Mouse (Mus musculus) lung, embryonic 16.5 days (tissue): ENCODE measurements around the gene Rarb. TPM values are rescaled to one million over a fixed set of nuclear protein-coding genes. Genes with fewer than 3 reads are reported as not detected.

Experiments
- ATAC-seq: fragments of 200-750 bp; cut with Nextera tagmentation; 2 replicates; pipeline ENCODE4 v1.8.0; 2017; ENCODE audit warnings: low read depth, mild to moderate bottlenecking, moderate library complexity
- H3K27ac ChIP-seq: fragments of 300-500 bp; sonication (generic); 2 replicates; pipeline ENCODE4 v1.5.1; 2014; ENCODE audit warnings: mild to moderate bottlenecking, control low read depth, low read length
- H3K27me3 ChIP-seq: fragments of 300-500 bp; sonication (generic); 2 replicates; pipeline ENCODE4 v1.6.1; 2014; ENCODE audit warnings: low read depth, low read length, mixed read lengths; ENCODE audit not compliant: control insufficient read depth, insufficient read depth
- H3K36me3 ChIP-seq: fragments of 300-500 bp; sonication (generic); 2 replicates; pipeline ENCODE4 v1.6.1; 2014; ENCODE audit warnings: low read length; ENCODE audit not compliant: control insufficient read depth, insufficient read depth
- H3K4me1 ChIP-seq: fragments of 300-500 bp; sonication (generic); replicated peaks from 2 replicates; pipeline ENCODE4 v1.6.1; 2014; ENCODE audit warnings: low read length, mixed read lengths; ENCODE audit not compliant: control insufficient read depth, insufficient read depth
- H3K4me2 ChIP-seq: fragments of 300-500 bp; sonication (generic); 2 replicates; pipeline ENCODE4 v1.6.1; 2014; ENCODE audit warnings: low read depth, low read length, control low read depth
- H3K4me3 ChIP-seq: fragments of 300-500 bp; sonication (generic); 2 replicates; pipeline ENCODE4 v1.5.1; 2014; ENCODE audit warnings: mild to moderate bottlenecking, low read length, control low read depth
- H3K9ac ChIP-seq: fragments of 300-500 bp; sonication (generic); 2 replicates; pipeline ENCODE4 v1.6.1; 2014; ENCODE audit warnings: low read length, control low read depth
- H3K9me3 ChIP-seq: fragments of 300-500 bp; sonication (generic); 2 replicates; pipeline ENCODE4 v1.6.1; 2016; ENCODE audit warnings: low read length; ENCODE audit not compliant: control insufficient read depth
- WGBS: fragments of 180-500 bp; shearing (Covaris S2); extraction: QIAGEN DNeasy Blood & Tissue Kit; methylation state at CpG from one replicate; pipeline ENCODE4 v1.1.7; 2014; 5-methylcytosine and 5-hydroxymethylcytosine counted together
- polyA plus RNA-seq: library from polyadenylated mRNA; unstranded; fragments of >200 nt; fragmentation: Nextera tagmentation; extraction: Ambion mirVana; gene quantifications from 2 replicates; pipeline ENCODE4 v1.2.1, GENCODE M21; 2015

The Rarb gene
- polyA plus RNA-seq, 1 experiment from 2014 or later, result 10.8 TPM

DNA sequence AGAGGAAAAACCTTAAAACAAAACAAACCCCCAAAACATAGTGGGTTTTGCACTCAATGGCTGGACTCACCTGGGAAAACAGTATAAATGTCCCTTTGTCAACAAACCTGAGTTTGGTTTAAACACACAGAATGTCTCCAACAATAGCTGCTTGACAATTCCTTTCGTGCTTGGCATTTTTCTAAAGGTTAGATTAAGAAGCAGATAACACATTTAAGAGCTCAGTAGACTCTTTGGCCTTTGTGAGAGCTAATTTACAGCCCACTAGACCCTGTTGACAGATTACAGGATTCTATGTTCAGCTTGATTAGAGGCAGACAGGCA lies 264.7 kb downstream of the Rarb start:
- Histone ChIP-seq H3K9me3 (no peaks in the 10 kb centered on the region), H3K27me3 (no peaks in the 10 kb centered on the region), H3K27ac (peak overlapping the region; percentile 76), H3K4me1 (peaks cover 20% of the 10 kb centered on the region), H3K9ac (no peak overlapping the region), H3K4me2 (no peak overlapping the region), H3K4me3 (no peak overlapping the region), H3K36me3 (no peaks in the 10 kb centered on the region)
- no peak; the same call in 1 of the 2 replicates for ATAC-seq
- 28% methylated on average over 1 of the region's 1 CpGs for WGBS

- H3K27ac ChIP-seq, result no peak overlapping the region
- peaks cover 14% of the 10 kb centered on the region for H3K4me1 ChIP-seq
- no peak overlapping the region for H3K4me3 ChIP-seq
- no peaks in the 10 kb centered on the region for H3K9me3 ChIP-seq
- WGBS, result 74% methylated on average over 1 of the region's 1 CpGs
- ATAC-seq, result no peak
- H3K4me2 ChIP-seq, result no peak overlapping the region
- no peaks in the 10 kb centered on the region for H3K27me3 ChIP-seq
- H3K9ac ChIP-seq, result no peak overlapping the region
- no peaks in the 10 kb centered on the region for H3K36me3 ChIP-seq
These were observed 266.7 kb downstream of the Rarb start for GRCm38 (mm10) chr14:16552293-16552692.

GRCm38 (mm10) chr14:16551843-16552242 lies 267.1 kb downstream of the Rarb start:
- H3K9me3 ChIP-seq, result no peaks in the 10 kb centered on the region
- no peak overlapping the region for H3K4me3 ChIP-seq
- H3K36me3 ChIP-seq, result no peaks in the 10 kb centered on the region
- H3K4me1 ChIP-seq, result peaks cover 14% of the 10 kb centered on the region
- H3K9ac ChIP-seq, result no peak overlapping the region
- whole genome bisulfite sequencing, result 68% methylated on average over 1 of the region's 1 CpGs
- no peak for ATAC-seq
- H3K4me2 ChIP-seq, result no peak overlapping the region
- no peaks in the 10 kb centered on the region for H3K27me3 ChIP-seq
- H3K27ac ChIP-seq, result no peak overlapping the region

DNA sequence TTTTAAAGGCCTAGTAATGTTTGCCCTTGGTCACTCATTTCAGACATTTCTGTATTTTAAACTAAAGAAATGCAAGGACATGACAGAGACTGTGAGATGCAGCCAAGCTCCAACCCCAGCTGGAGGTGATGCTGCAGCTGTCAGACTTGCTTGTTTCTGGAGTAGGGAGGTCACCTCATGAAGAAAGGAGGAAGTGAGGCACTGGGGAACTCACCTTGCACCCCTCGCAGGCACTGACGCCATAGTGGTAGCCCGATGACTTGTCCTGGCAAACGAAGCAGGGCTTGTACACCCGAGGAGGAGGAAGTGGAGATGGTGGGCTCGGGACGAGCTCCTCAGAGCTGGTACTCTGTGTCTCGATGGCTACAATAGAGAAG lies 270.8 kb downstream of the Rarb start:
- no peak overlapping the region for H3K9ac ChIP-seq
- H3K27ac ChIP-seq, result no peak overlapping the region
- H3K4me2 ChIP-seq, result no peak overlapping the region
- H3K36me3 ChIP-seq, result no peaks in the 10 kb centered on the region
- H3K4me1 ChIP-seq, result no peaks in the 10 kb centered on the region
- ATAC-seq, result no peak
- H3K27me3 ChIP-seq, result no peaks in the 10 kb centered on the region
- H3K4me3 ChIP-seq, result no peak overlapping the region
- no peaks in the 10 kb centered on the region for H3K9me3 ChIP-seq
- WGBS, result 86% methylated on average over 8 of the region's 8 CpGs

- H3K4me3 ChIP-seq, result no peak overlapping the region
- H3K4me2 ChIP-seq, result no peak overlapping the region
- H3K36me3 ChIP-seq, result no peaks in the 10 kb centered on the region
- H3K27me3 ChIP-seq, result no peaks in the 10 kb centered on the region
- no peaks in the 10 kb centered on the region for H3K9me3 ChIP-seq
- H3K4me1 ChIP-seq, result no peaks in the 10 kb centered on the region
- no peak for ATAC-seq
- H3K27ac ChIP-seq, result no peak overlapping the region
- H3K9ac ChIP-seq, result no peak overlapping the region
- 80% methylated on average over 6 of the region's 6 CpGs for WGBS
These were observed 271.3 kb downstream of the Rarb start for GRCm38 (mm10) chr14:16547492-16548199.

- H3K4me1 ChIP-seq, result no peaks in the 10 kb centered on the region
- H3K36me3 ChIP-seq, result no peaks in the 10 kb centered on the region
- no peaks in the 10 kb centered on the region for H3K9me3 ChIP-seq
- H3K4me2 ChIP-seq, result no peak overlapping the region
- H3K27ac ChIP-seq, result no peak overlapping the region
- no peaks in the 10 kb centered on the region for H3K27me3 ChIP-seq
- H3K9ac ChIP-seq, result no peak overlapping the region
- WGBS, result 68% methylated on average over 2 of the region's 2 CpGs
- no peak for ATAC-seq
- no peak overlapping the region for H3K4me3 ChIP-seq
These were observed 274.0 kb downstream of the Rarb start for GRCm38 (mm10) chr14:16544995-16545394.

GRCm38 (mm10) chr14:16541641-16542040 lies 277.3 kb downstream of the Rarb start:
- WGBS, result 64% methylated on average over 1 of the region's 1 CpGs
- Histone ChIP-seq H3K4me1 (no peaks in the 10 kb centered on the region), H3K9ac (no peak overlapping the region), H3K9me3 (no peaks in the 10 kb centered on the region), H3K4me3 (no peak overlapping the region), H3K27ac (no peak overlapping the region), H3K27me3 (no peaks in the 10 kb centered on the region), H3K4me2 (no peak overlapping the region), H3K36me3 (no peaks in the 10 kb centered on the region)
- no peak for ATAC-seq

DNA sequence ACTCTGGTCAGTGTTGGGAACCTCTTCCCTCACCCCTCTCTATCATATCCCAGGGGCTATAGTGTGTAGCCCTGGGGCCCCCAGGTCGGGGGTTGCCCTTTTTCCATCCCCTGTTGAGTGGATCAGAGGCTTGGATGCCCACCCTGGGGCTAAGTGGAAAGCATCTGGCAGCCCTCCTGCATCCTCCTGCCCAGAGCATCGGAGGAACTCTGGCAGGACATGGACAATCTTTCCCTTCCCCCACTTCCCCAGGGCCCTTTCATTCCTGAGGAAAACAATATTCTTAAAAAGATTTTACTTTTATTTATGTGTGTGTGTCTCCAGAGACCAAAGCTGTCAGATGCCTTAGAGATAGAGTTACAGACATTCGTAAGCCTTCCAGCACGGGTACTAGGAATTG lies 281.5 kb downstream of the Rarb start:
- no peak for ATAC-seq
- no peaks in the 10 kb centered on the region for H3K36me3 ChIP-seq
- H3K27me3 ChIP-seq, result no peaks in the 10 kb centered on the region
- no peaks in the 10 kb centered on the region for H3K4me1 ChIP-seq
- H3K9ac ChIP-seq, result no peak overlapping the region
- no peaks in the 10 kb centered on the region for H3K9me3 ChIP-seq
- H3K4me2 ChIP-seq, result no peak overlapping the region
- no peak overlapping the region for H3K27ac ChIP-seq
- no peak overlapping the region for H3K4me3 ChIP-seq
- WGBS, result 59% methylated on average over 4 of the region's 4 CpGs

DNA sequence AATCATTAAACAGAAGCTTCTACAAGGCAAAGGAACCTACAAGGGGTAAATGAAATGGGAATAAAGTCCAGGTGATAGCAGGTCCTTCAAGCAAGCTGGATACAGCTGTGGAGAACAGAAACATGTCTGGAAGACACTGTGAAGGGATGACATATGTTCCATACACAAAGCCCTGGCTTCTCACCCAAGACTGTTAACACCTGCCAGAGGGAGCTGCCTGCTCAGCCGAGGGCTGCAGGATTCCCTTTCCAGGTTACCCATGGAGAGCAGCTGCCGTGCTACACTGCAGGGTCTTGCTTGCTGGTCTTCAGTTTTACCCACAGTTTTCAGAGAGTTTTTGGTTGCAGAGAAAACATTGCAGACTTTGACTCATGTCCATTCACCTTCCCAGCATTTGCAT lies 290.3 kb downstream of the Rarb start:
- Histone ChIP-seq H3K4me3 (no peak overlapping the region), H3K36me3 (no peaks in the 10 kb centered on the region), H3K9me3 (no peaks in the 10 kb centered on the region), H3K27ac (no peak overlapping the region), H3K4me1 (no peaks in the 10 kb centered on the region), H3K4me2 (no peak overlapping the region), H3K9ac (no peak overlapping the region), H3K27me3 (no peaks in the 10 kb centered on the region)
- 61% methylated on average over 2 of the region's 2 CpGs for whole genome bisulfite sequencing
- no peak for ATAC-seq

DNA sequence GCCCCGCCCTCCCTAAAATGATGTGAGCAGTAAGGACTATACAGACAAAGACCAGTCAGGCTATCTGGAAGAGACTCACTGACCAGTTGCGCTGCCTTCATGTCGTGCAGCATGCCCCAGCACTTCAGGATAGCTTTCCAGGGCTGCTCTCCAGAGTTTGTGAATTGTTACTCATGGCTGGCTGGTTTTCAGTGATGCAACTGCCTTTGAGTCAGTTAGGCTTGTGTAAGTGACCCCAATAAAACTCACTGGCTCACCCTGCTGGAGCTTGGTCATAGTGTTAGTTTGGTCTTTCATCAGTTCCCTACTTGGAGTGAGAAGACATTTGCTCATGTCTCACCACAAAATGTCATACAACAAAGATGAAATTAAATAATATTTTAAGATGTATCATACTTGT lies 292.8 kb downstream of the Rarb start:
- Histone ChIP-seq H3K4me3 (no peak overlapping the region), H3K27ac (no peak overlapping the region), H3K9ac (no peak overlapping the region), H3K4me1 (no peaks in the 10 kb centered on the region), H3K27me3 (no peaks in the 10 kb centered on the region), H3K4me2 (no peak overlapping the region), H3K9me3 (no peaks in the 10 kb centered on the region), H3K36me3 (no peaks in the 10 kb centered on the region)
- 83% methylated on average over 3 of the region's 3 CpGs for WGBS
- ATAC-seq, result no peak
